17 mouse cellular contexts compared by ENCODE assay signal in genomic region chr14:78691926-78692487, GRCm38 (mm10). TPM values are rescaled to one million over a fixed set of nuclear protein-coding genes. Genes with fewer than 3 reads are reported as not detected.
DNase-seq lines count a peak whose midpoint lies in the region; ATAC-seq lines count a peak whose summit lies in the region.
"Had no signal": no experiment of that assay in that cellular context is flagged by ENCODE, and none has a peak within 500 bp of the region (broad histone marks: within the 10 kb centered on the region; RNA-seq: fewer than 3 reads in every experiment).

No protein-coding gene starts in this region.

- intact Hi-C loops in left cerebral cortex, postnatal 25 days (cut with DNase I): no loop called here

- H3K9me3 ChIP-seq in intestine, embryonic 16.5 days (ENCODE audit: control insufficient read depth, low read length): no peaks in the 10 kb centered on the region
- H3K9me3 ChIP-seq: forebrain, embryonic 13.5 days; heart, embryonic 13.5 days had no signal

- H3K4me3 ChIP-seq in intestine, embryonic 16.5 days (ENCODE audit: low read length): no peak overlapping the region
- H3K4me3 ChIP-seq: forebrain, embryonic 13.5 days; heart, embryonic 13.5 days had no signal

- no peak overlapping the region for H3K9ac ChIP-seq in intestine, embryonic 16.5 days (ENCODE audit: low read depth, low read length)
- H3K9ac ChIP-seq: forebrain, embryonic 13.5 days; heart, embryonic 13.5 days had no signal

- 61% methylated on average over 5 of the region's 5 CpGs for WGBS in intestine, embryonic 16.5 days

- H3K27ac ChIP-seq in intestine, embryonic 16.5 days (ENCODE audit: low read length): no peak overlapping the region
- H3K27ac ChIP-seq: forebrain, embryonic 13.5 days; heart, embryonic 13.5 days; macrophage had no signal

- no peaks in the 10 kb centered on the region for H3K36me3 ChIP-seq in intestine, embryonic 16.5 days (ENCODE audit: control insufficient read depth, insufficient read depth, low read length)
- H3K36me3 ChIP-seq: heart, embryonic 13.5 days had no signal

- no peaks in the 10 kb centered on the region for H3K4me1 ChIP-seq in intestine, embryonic 16.5 days (ENCODE audit: control insufficient read depth, insufficient read depth, low read length)
- H3K4me1 ChIP-seq: forebrain, embryonic 13.5 days had no signal

- no peaks in the 10 kb centered on the region for H3K27me3 ChIP-seq in intestine, embryonic 16.5 days (replicated peaks; ENCODE audit: control insufficient read depth, insufficient read depth, low read length)
- H3K27me3 ChIP-seq: forebrain, embryonic 13.5 days; heart, embryonic 13.5 days had no signal

- no peak overlapping the region for H3K4me2 ChIP-seq in intestine, embryonic 16.5 days (ENCODE audit: low read depth, low read length)
- H3K4me2 ChIP-seq: forebrain, embryonic 13.5 days; heart, embryonic 13.5 days had no signal

- DNase-seq in heart, adult 11 months: peak; percentile 76
- no peak for DNase-seq in heart, postnatal 4 days
- peak; percentile 24 to 49 for DNase-seq in lung, adult 18-20 months
- peak; percentile 67 for DNase-seq in lung, postnatal 36 days
- no peak for DNase-seq in left cerebral cortex, postnatal 25 days (ENCODE audit: low spot score in 2 of 2)
- no peak for DNase-seq in yolk sac, embryonic 10.5 days (ENCODE audit: low spot score)
- DNase-seq: cerebellum, adult 9-11 months; embryo, embryonic 11 days; left cerebral cortex, postnatal 4 days; midbrain, embryonic 14.5 days; right cerebral cortex, postnatal 4 days had no signal

- peak; percentile 66 for ATAC-seq in activated CD4-positive, CD25-positive, alpha-beta regulatory T cell, adult 4 months
- no peak for ATAC-seq in intestine, embryonic 16.5 days
- ATAC-seq: forebrain, embryonic 13.5 days; intestine, postnatal 0 days had no signal

RNA-seq across cellular contexts. Expression of gene Dgkh, which starts 40.6 kb away (rescaled TPM):
- total RNA-seq in heart, postnatal 4 days (2021): 10 to 100 TPM; 14.5 to 17.3 TPM
- polyA plus RNA-seq in activated CD4-positive, CD25-positive, alpha-beta regulatory T cell, adult 4 months (2017; shearing (Covaris generic)): 1 to 10 TPM; 1.6 to 2.7 TPM
- 0.68 and 0.73 TPM in 2 replicates for polyA plus RNA-seq in intestine, embryonic 16.5 days (2015; fragmentation: Nextera tagmentation; extraction: Ambion mirVana)
- total RNA-seq in left cerebral cortex, postnatal 25 days (2021): 10 to 100 TPM; 79.4 to 84.9 TPM

Comparison
In these comparisons a context has a peak if more than half of its experiments do, and no peak if none do; other contexts are left out.
1. DNase-seq: peak in heart, adult 11 months (single experiment), lung, adult 18-20 months (2 of 2) and lung, postnatal 36 days (single experiment); none in heart, postnatal 4 days (single experiment), left cerebral cortex, postnatal 25 days (0 of 2) and yolk sac, embryonic 10.5 days (single experiment).
2. RNA of gene Dgkh, which starts 40.6 kb away (total RNA-seq): 79.4 to 84.9 TPM in left cerebral cortex, postnatal 25 days; 14.5 to 17.3 TPM in heart, postnatal 4 days; every median in the first group is over 4 times any median in the second.